Mouse (Mus musculus): ENCODE results near the gene Dynlt1f.
"Not testable (repeated sequence)": the region's sequence is repeated elsewhere in the genome, so short reads cannot be mapped to it uniquely, and the experiment has no call there.

- not testable (repeated sequence) for TF ChIP-seq POLR2A (IDR thresholded peaks at IDR 0.05; ENCODE audit: low read depth, low read length); CTCF (IDR thresholded peaks at IDR 0.05; ENCODE audit: extremely low read depth, insufficient read length, insufficient replicate concordance, low read depth, low read length)
These were observed 30.7 kb upstream of the Dynlt1f start for GRCm38 (mm10) chr17:6686299-6686971.

All from small intestine, adult 2 months (tissue).